Mouse (Mus musculus) embryonic facial prominence, embryonic 14.5 days (tissue): ENCODE results near the gene Zbtb24. TPM values are rescaled to one million over a fixed set of nuclear protein-coding genes. Genes with fewer than 3 reads are reported as not detected.
A peak's percentile ranks its signal among the peaks of the same experiment; 100 is the strongest.

Experiments
- ATAC-seq: fragments of 200-750 bp; cut with Nextera tagmentation; 2 replicates; pipeline ENCODE4 v1.8.0; 2017; ENCODE audit warnings: low read depth, moderate number of reproducible peaks, moderate TSS enrichment
- DNase-seq: peaks from one replicate; pipeline ENCODE4 v3.0.0-alpha.2; 2015; ENCODE audit warnings: low spot score
- H3K27ac ChIP-seq: fragments of 300-500 bp; sonication (generic); replicated peaks from 2 replicates; pipeline ENCODE4 v1.5.1; 2014; ENCODE audit warnings: low read depth, mild to moderate bottlenecking, low read length, moderate library complexity
- H3K27me3 ChIP-seq: fragments of 300-500 bp; sonication (generic); replicated peaks from 2 replicates; pipeline ENCODE4 v1.6.1; 2014; ENCODE audit warnings: low read length; ENCODE audit not compliant: control insufficient read depth, insufficient read depth
- H3K36me3 ChIP-seq: fragments of 300-500 bp; sonication (generic); 2 replicates; pipeline ENCODE4 v1.6.1; 2014; ENCODE audit warnings: low read length, mixed read lengths; ENCODE audit not compliant: control insufficient read depth, insufficient read depth
- H3K4me1 ChIP-seq: fragments of 300-500 bp; sonication (generic); 2 replicates; pipeline ENCODE4 v1.6.1; 2014; ENCODE audit warnings: antibody characterized with exemption, low read length; ENCODE audit not compliant: control insufficient read depth, insufficient read depth
- H3K4me2 ChIP-seq: fragments of 300-500 bp; sonication (generic); 2 replicates; pipeline ENCODE4 v1.6.1; 2014; ENCODE audit warnings: low read depth, mild to moderate bottlenecking, low read length, moderate library complexity, mixed read lengths
- H3K4me3 ChIP-seq: fragments of 300-500 bp; sonication (generic); 2 replicates; pipeline ENCODE4 v1.5.1; 2014; ENCODE audit warnings: low read depth, mild to moderate bottlenecking, low read length
- H3K9ac ChIP-seq: fragments of 300-500 bp; sonication (generic); 2 replicates; pipeline ENCODE4 v1.6.1; 2014; ENCODE audit warnings: low read depth, mild to moderate bottlenecking, low read length, moderate library complexity, mixed read lengths
- H3K9me3 ChIP-seq: fragments of 300-500 bp; sonication (generic); 2 replicates; pipeline ENCODE4 v1.6.1; 2016; ENCODE audit warnings: low read length; ENCODE audit not compliant: control insufficient read depth
- WGBS: fragments of 180-500 bp; shearing (Covaris S2); extraction: QIAGEN DNeasy Blood & Tissue Kit; methylation state at CpG from one replicate; pipeline ENCODE4 v1.1.7; 2014; 5-methylcytosine and 5-hydroxymethylcytosine counted together
- polyA plus RNA-seq: library from polyadenylated mRNA; unstranded; fragments of >200 nt; fragmentation: Nextera tagmentation; extraction: Ambion mirVana; gene quantifications from 2 replicates; pipeline ENCODE4 v1.2.1, GENCODE M21; 2014

Zbtb24 gene
- polyA plus RNA-seq, 1 experiment from 2014 or later, result 15.4 TPM

DNA sequence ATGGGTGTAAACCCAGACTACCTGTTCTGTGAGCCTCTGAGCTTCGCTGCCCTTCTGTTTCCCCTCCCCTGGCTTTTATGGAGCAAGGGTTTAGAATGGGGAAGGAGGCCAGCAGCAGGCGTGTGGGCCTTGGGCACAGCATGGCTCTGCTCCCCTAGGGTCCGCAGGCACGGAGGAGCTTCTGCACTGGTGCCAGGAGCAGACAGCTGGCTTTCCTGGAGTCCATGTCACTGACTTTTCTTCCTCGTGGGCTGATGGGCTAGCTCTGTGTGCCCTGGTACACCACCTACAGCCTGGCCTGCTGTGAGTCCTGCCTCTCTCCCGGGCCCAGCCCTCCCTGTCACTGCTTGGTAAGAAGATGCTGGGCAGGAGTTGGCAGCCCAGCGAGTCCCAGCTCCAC lies 32.3 kb downstream of the Zbtb24 start:
- no peak overlapping the region for H3K4me2 ChIP-seq
- H3K27me3 ChIP-seq, result no peaks in the 10 kb centered on the region
- H3K4me1 ChIP-seq, result peaks cover 6% of the 10 kb centered on the region
- H3K36me3 ChIP-seq, result peaks cover 71% of the 10 kb centered on the region
- DNase-seq, result no peak
- H3K9ac ChIP-seq, result no peak overlapping the region
- H3K9me3 ChIP-seq, result no peaks in the 10 kb centered on the region
- no peak for ATAC-seq
- H3K4me3 ChIP-seq, result no peak overlapping the region
- H3K27ac ChIP-seq, result no peak overlapping the region
- WGBS, result 79% methylated on average over 7 of the region's 7 CpGs

DNA sequence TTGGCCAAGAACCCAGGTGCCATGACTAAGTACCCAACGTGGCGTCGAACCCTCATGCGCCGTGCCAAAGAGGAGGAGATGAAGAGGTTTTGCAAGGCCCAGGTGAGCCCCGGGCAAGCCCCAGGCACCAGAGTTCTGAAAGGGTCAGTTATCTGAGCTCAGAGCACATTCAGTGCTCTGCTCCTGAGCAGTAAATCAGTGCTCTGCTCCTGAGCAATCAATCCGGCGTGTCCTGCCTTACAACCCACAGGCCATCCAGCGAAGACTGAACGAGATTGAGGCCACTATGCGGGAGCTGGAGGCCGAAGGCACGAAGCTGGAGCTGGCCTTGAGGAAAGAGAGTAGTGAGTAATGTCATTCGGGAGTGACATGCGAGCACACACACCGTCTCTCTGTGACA lies 35.6 kb downstream of the Zbtb24 start:
- Histone ChIP-seq H3K27me3 (no peaks in the 10 kb centered on the region), H3K4me3 (no peak overlapping the region), H3K9me3 (no peaks in the 10 kb centered on the region), H3K4me2 (no peak overlapping the region), H3K27ac (no peak overlapping the region), H3K4me1 (peaks cover 12% of the 10 kb centered on the region), H3K36me3 (peaks cover 75% of the 10 kb centered on the region), H3K9ac (no peak overlapping the region)
- no peak for DNase-seq
- no peak for ATAC-seq
- WGBS, result 93% methylated on average over 16 of the region's 16 CpGs

DNA sequence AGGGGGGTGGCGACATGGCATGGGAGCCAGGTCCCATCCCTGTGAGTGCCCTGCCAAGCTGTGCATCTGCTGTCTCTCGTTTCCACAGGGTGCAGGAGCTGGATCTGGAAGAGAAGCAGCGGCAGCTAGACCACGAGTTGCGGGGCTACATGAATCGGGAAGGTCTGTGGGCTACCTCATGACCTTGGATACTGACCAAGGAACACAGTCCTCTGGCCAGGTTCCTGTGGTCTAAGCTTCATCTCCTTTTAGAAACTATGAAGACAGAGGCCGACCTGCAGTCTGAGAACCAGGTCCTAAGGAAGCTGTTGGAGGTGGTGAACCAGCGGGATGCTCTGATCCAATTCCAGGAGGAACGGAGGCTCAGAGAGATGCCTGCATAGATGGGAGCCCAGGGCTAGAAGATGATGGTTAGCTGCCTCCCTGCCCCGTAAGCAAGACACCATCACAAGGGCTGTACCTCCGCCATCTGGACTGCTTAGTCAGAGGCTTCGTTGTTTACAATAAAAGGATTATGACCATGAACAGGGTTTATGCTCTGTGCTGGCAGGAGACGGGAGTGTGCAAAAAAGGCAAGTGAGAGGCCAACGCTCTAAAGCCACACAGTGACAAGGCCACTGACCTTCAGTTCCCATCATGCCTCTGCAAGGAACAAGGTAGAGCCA lies 36.5 kb downstream of the Zbtb24 start:
- WGBS, result 85% methylated on average over 14 of the region's 14 CpGs
- H3K36me3 ChIP-seq, result peaks cover 67% of the 10 kb centered on the region
- ATAC-seq, result no peak
- no peak overlapping the region for H3K4me2 ChIP-seq
- H3K27ac ChIP-seq, result no peak overlapping the region
- no peak overlapping the region for H3K9ac ChIP-seq
- no peak for DNase-seq
- no peaks in the 10 kb centered on the region for H3K9me3 ChIP-seq
- no peaks in the 10 kb centered on the region for H3K27me3 ChIP-seq
- peaks cover 12% of the 10 kb centered on the region for H3K4me1 ChIP-seq
- no peak overlapping the region for H3K4me3 ChIP-seq

DNA sequence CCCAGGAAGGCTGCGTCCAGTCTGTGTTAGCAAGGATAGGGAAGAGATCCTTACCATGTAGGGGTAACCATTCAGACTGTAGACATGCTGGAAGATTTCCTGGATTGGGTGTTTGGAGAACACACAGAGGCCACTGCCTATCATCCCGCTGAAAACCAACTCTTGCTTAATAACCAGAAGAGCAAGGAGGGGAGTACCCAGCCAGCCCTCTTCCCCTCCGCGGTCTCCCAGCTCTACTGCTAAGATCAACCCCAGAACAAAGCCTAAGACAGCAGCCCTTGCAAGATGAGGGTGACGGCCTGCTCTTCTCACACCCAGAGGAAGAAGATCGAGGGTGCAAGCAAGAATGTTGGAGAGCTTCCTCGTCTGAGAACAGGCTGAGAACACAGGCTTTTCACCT lies 38.7 kb downstream of the Zbtb24 start:
- Histone ChIP-seq H3K4me3 (peak overlapping the region; percentile 63), H3K9ac (peak overlapping the region; percentile 76), H3K9me3 (no peaks in the 10 kb centered on the region), H3K27ac (no peak overlapping the region), H3K4me2 (peak overlapping the region; percentile 98), H3K36me3 (peaks cover 44% of the 10 kb centered on the region), H3K27me3 (no peaks in the 10 kb centered on the region), H3K4me1 (peaks cover 12% of the 10 kb centered on the region)
- 47% methylated on average over 7 of the region's 7 CpGs for WGBS
- DNase-seq, result no peak
- ATAC-seq, result no peak

DNA sequence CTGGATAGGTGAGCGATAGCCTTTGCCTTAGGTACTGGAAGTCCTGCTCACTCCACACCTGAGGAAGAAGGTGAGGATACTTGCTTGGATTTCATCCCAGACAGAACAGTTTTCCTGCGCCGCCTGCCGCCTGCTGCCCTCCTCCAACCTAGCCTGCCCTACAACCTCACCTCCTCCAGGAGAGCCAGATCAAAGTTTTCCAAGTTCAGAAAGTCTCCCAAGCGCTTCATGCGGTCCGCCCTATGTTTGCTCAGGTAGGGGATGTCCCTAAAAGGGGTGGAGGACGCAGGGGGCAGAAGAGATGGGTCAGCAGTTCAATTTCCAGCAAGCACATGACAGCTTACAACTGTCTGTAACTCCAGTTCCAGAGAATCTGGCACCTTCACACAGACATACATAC lies 39.1 kb downstream of the Zbtb24 start:
- ATAC-seq, result no peak
- Histone ChIP-seq H3K4me2 (peak overlapping the region; percentile 98), H3K9ac (peak overlapping the region; percentile 76), H3K4me1 (peaks cover 12% of the 10 kb centered on the region), H3K4me3 (peak overlapping the region; percentile 63), H3K27me3 (no peaks in the 10 kb centered on the region), H3K27ac (no peak overlapping the region), H3K36me3 (peaks cover 40% of the 10 kb centered on the region), H3K9me3 (no peaks in the 10 kb centered on the region)
- 29% methylated on average over 8 of the region's 8 CpGs for WGBS
- no peak for DNase-seq

DNA sequence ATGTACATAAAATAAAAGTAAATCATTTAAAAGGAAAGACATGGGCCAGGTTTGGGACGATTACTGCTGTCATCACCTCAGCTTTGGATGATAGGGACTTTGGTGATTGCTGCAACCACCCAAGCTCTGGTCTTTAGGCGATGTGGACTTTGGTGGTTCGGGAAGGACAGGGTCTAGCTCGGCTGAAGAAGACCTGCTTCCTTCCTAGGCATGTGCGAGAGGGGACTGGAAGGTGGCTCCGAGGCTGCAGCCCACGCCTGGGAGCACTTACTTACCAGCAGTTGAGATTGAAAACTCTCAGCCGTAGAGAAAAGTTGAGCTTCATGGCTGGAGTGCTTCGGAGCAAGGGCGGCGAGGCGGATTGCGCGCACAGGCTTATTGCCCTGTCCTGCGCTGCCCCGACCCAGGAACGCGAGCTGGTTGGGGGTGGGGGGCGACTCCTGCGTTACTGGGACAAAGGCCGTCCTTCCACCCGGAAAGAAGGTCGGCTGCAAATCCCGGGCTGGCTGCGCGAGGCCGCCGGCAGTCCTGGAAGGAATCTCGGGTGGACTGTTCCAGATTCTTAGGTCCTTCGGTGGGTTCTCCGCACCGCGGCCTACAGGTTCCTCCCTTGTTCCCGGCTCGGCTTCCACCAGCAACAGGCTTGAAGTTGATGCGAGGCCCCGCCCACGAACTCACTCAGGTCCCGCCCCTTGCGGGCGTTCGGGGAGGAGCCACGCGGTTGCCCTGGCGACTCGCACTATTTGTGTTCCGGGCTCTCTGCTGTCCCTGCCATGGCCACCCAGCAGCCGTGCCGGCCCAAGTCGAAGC lies 39.7 kb downstream of the Zbtb24 start, which contains the start of the genes Smpd2 and Ppil6:
Gene Smpd2 (minus strand): TSS at position 662 of the 810 bp plus-strand sequence.
Gene Ppil6 (plus strand): TSS at position 732 of the 810 bp plus-strand sequence.
- under 1% methylated on average over 30 of the region's 50 CpGs for WGBS
- H3K27ac ChIP-seq, result peak within 1 kb of the TSS; percentile 77
- ATAC-seq, result peak; percentile 94

DNA sequence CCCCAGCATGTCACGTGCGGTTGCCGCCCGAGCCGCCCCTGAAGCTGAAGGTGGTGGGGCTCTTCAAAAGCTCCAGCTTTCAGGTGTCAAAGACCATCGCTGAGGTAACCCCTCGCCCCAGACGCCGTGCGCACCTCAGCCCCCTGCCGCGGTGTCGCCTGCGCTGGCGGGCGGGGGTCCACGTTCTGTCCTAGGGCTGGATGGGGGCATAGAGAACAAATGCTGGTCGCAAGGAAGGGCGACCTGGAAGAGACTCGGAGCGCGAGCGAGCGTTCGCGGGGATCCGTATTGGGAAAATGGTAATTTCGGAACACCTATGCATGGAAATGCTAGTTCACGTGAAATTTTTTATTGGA lies 40.3 kb downstream of the Zbtb24 start:
- ATAC-seq (peak; percentile 24), DNase-seq (no peak)
- no peak overlapping the region for H3K27ac ChIP-seq
- WGBS, result under 1% methylated on average over 27 of the region's 29 CpGs
- H3K4me2 ChIP-seq, result peak overlapping the region; percentile 98
- H3K36me3 ChIP-seq, result peaks cover 28% of the 10 kb centered on the region
- H3K9ac ChIP-seq, result peak overlapping the region; percentile 76
- H3K27me3 ChIP-seq, result no peaks in the 10 kb centered on the region
- peaks cover 12% of the 10 kb centered on the region for H3K4me1 ChIP-seq
- no peaks in the 10 kb centered on the region for H3K9me3 ChIP-seq
- peak overlapping the region; percentile 63 for H3K4me3 ChIP-seq

More for the DNA sequence above, 39.7 kb downstream of the Zbtb24 start, which contains the start of the genes Smpd2 and Ppil6:
- Histone ChIP-seq H3K36me3 (peaks cover 34% of the 10 kb centered on the region), H3K4me3 (peak within 1 kb of the TSS; percentile 63), H3K9me3 (no peaks in the 10 kb centered on the region), H3K9ac (peak within 1 kb of the TSS; percentile 76), H3K27me3 (no peaks in the 10 kb centered on the region), H3K4me1 (peaks cover 12% of the 10 kb centered on the region), H3K4me2 (peak within 1 kb of the TSS; percentile 98)
- DNase-seq, result peak; percentile 96

DNA sequence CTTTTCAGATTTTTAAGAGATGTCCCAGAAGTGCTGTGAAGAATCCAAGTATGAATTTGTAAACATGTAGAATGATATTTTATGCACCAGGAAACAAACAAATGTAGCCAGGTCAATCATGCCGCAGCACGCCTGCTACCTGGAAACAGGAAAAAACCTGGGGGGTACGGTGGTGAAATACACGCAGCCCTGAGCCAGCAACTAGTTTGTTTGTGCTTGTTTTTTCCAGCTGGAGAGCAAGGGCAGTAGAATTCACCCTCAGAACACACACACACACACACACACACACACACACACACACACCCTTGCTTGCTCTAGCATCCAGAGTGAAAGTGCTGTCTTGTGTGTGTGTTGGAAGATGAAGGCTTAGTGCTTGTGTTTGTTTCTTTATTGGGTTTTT lies 40.9 kb downstream of the Zbtb24 start:
- Histone ChIP-seq H3K27ac (no peak overlapping the region), H3K4me3 (peak overlapping the region; percentile 63; the same call in 1 of the 2 replicates), H3K4me1 (peaks cover 12% of the 10 kb centered on the region), H3K36me3 (peaks cover 22% of the 10 kb centered on the region), H3K4me2 (peak overlapping the region; percentile 98), H3K9ac (no peak overlapping the region), H3K27me3 (no peaks in the 10 kb centered on the region), H3K9me3 (no peaks in the 10 kb centered on the region)
- ATAC-seq (no peak), DNase-seq (no peak)
- 36% methylated on average over 4 of the region's 4 CpGs for WGBS
